Mouse (Mus musculus) NIH3T3 (cell line): ENCODE measurements at regions not wholly inside any gene's neighbourhood (a gene's known extent, or its start where the extent isn't known, plus 50 kb on each side); places are given as distances from the start of the nearest gene placed in this dataset.

Experiments
- DNase-seq: peaks from one replicate; pipeline ENCODE4 v3.0.0-alpha.2; 2012; ENCODE audit warnings: low read depth

GRCm38 (mm10) chr4:95489059-95489458 lies 68.2 kb upstream of the Fggy start:
- DNase-seq: peak; percentile 67

- no peak for DNase-seq
Observed at GRCm38 (mm10) chr4:95500265-95500664, 57.0 kb upstream of the Fggy start.

- DNase-seq: peak; percentile 56
Observed at GRCm38 (mm10) chr4:95501164-95501563, 56.1 kb upstream of the Fggy start.

GRCm38 (mm10) chr4:95507141-95507945 lies 50.0 kb upstream of the Fggy start:
- DNase-seq: peak; percentile 53
